Mouse (Mus musculus): ENCODE results near the gene Gm36864.
"Not testable (repeated sequence)": the region's sequence is repeated elsewhere in the genome, so short reads cannot be mapped to it uniquely, and the experiment has no call there.

- not testable (repeated sequence) for TF ChIP-seq CTCF (IDR thresholded peaks at IDR 0.05; ENCODE audit: control insufficient read depth, insufficient read depth, insufficient read length); USF1 (IDR thresholded peaks at IDR 0.05; ENCODE audit: low read depth); MAX (IDR thresholded peaks at IDR 0.05); MYOD1 (IDR thresholded peaks at IDR 0.05; ENCODE audit: control insufficient read depth, insufficient read length, low read depth); CEBPB (IDR thresholded peaks at IDR 0.05; ENCODE audit: low read depth)
Measured at GRCm38 (mm10) chr7:44221601-44222000, 14.4 kb upstream of the Gm36864 start.
